Mouse (Mus musculus) ES-E14 (cell line): ENCODE data around the gene Slc41a2.

Experiments used
- CHD2 ChIP-seq: IDR thresholded peaks from 2 replicates; pipeline ENCODE4 v1.6.1; 2014; ENCODE audit warnings: mild to moderate bottlenecking, low read depth, low read length, inconsistent platforms
- HCFC1 ChIP-seq: IDR thresholded peaks from 2 replicates; pipeline ENCODE4 v1.6.1; 2012; ENCODE audit warnings: low read length, inconsistent platforms, borderline replicate concordance; ENCODE audit not compliant: insufficient read depth
- MAFK ChIP-seq: IDR thresholded peaks from 2 replicates; pipeline ENCODE4 v1.6.1; 2014; ENCODE audit warnings: mild to moderate bottlenecking, low read depth, low read length, inconsistent platforms; ENCODE audit not compliant: insufficient read depth
- ZC3H11A ChIP-seq: IDR thresholded peaks from 2 replicates; pipeline ENCODE4 v1.6.1; 2012; ENCODE audit warnings: low read depth, mild to moderate bottlenecking, inconsistent platforms, low read length, borderline replicate concordance
- ZNF384 ChIP-seq: IDR thresholded peaks from 2 replicates; pipeline ENCODE4 v1.6.1; 2012; ENCODE audit warnings: low read depth, low read length, inconsistent platforms

GRCm38 (mm10) chr10:83301687-83302086 lies 36.0 kb downstream of the Slc41a2 start:
- TF ChIP-seq ZNF384 (no peak), MAFK (no peak), HCFC1 (no peak), CHD2 (no peak), ZC3H11A (no peak)
